Comparison of ENCODE assay signal across 8 mouse cellular contexts in genomic region chr15:98662567-98663545, GRCm38 (mm10). TPM values are rescaled to one million over a fixed set of nuclear protein-coding genes. Genes with fewer than 3 reads are reported as not detected.
DNase-seq lines count a peak whose midpoint lies in the region; ATAC-seq and TF ChIP-seq lines count a peak whose summit lies in the region.

TSS of gene Ddx23 (minus strand) at chr15:98662894.

- peak within 1 kb of the TSS; percentile 96 for H3K9ac ChIP-seq in heart, embryonic 12.5 days
- H3K9ac ChIP-seq in kidney, postnatal 0 days (ENCODE audit: low read depth, low read length): peak within 1 kb of the TSS; percentile 78
- H3K9ac ChIP-seq in liver, embryonic 11.5 days (ENCODE audit: low read depth, low read length): peak within 1 kb of the TSS; percentile 79
- H3K9ac ChIP-seq in stomach, embryonic 14.5 days (replicated peaks; ENCODE audit: low read depth, low read length): peak within 1 kb of the TSS; percentile 84

- DNase-seq in CD4-positive helper T cell, adult 2 months (ENCODE audit: low read depth, low spot score): peak; percentile 95
- DNase-seq in brain, embryonic 18.5 days (ENCODE audit: low read depth, low spot score): peak; percentile 94
- DNase-seq in kidney, postnatal 0 days (ENCODE audit: low spot score): peak; percentile 98
- DNase-seq in liver, embryonic 11.5 days (ENCODE audit: low spot score): peak; percentile 93
- peak; percentile 94 for DNase-seq in naive thymus-derived CD4-positive, alpha-beta T cell, adult 2 months (ENCODE audit: low read depth)

- WGBS in heart, embryonic 12.5 days: 5% methylated on average over 48 of the region's 48 CpGs
- WGBS in kidney, postnatal 0 days: 4% methylated on average over 47 of the region's 48 CpGs
- 4% methylated on average over 47 of the region's 48 CpGs for WGBS in liver, embryonic 11.5 days
- 4% methylated on average over 47 of the region's 48 CpGs for WGBS in stomach, embryonic 14.5 days

- H3K4me3 ChIP-seq in heart, embryonic 12.5 days: peak within 1 kb of the TSS; percentile 86
- H3K4me3 ChIP-seq in kidney, postnatal 0 days (replicated peaks; ENCODE audit: low read depth, low read length): peak within 1 kb of the TSS; percentile 57
- peak within 1 kb of the TSS; percentile 67 for H3K4me3 ChIP-seq in liver, embryonic 11.5 days (ENCODE audit: low read depth, low read length)
- peak within 1 kb of the TSS; percentile 83 for H3K4me3 ChIP-seq in stomach, embryonic 14.5 days (ENCODE audit: low read depth, low read length)

- H3K27ac ChIP-seq in heart, embryonic 12.5 days (ENCODE audit: poor library complexity, severe bottlenecking): peak within 1 kb of the TSS; percentile 84
- H3K27ac ChIP-seq in kidney, postnatal 0 days: peak within 1 kb of the TSS; percentile 80
- peak within 1 kb of the TSS; percentile 73 for H3K27ac ChIP-seq in liver, embryonic 11.5 days (ENCODE audit: low read depth, low read length)
- peak within 1 kb of the TSS; percentile 93 for H3K27ac ChIP-seq in stomach, embryonic 14.5 days (ENCODE audit: low read length)

- H3K27me3 ChIP-seq in heart, embryonic 12.5 days (replicated peaks): no peaks in the 10 kb centered on the region
- H3K27me3 ChIP-seq in kidney, postnatal 0 days (ENCODE audit: insufficient read depth, low read length): no peaks in the 10 kb centered on the region
- 0 out of 2 replicates have a peak, but pooled peaks cover 3% of the 10 kb centered on the region for H3K27me3 ChIP-seq in liver, embryonic 11.5 days (replicated peaks; ENCODE audit: control insufficient read depth, insufficient read depth, low read length)
- no peaks in the 10 kb centered on the region for H3K27me3 ChIP-seq in stomach, embryonic 14.5 days (ENCODE audit: control insufficient read depth, insufficient read depth, low read length)

- no peak; the same call in 1 of the 2 replicates for TF ChIP-seq CTCF in kidney, postnatal 0 days (IDR thresholded peaks at IDR 0.05; ENCODE audit: low read depth)

- H3K4me1 ChIP-seq in heart, embryonic 12.5 days (replicated peaks): peaks cover 8% of the 10 kb centered on the region; the same call in 1 of the 2 replicates
- no peaks in the 10 kb centered on the region for H3K4me1 ChIP-seq in kidney, postnatal 0 days (replicated peaks; ENCODE audit: insufficient read depth, low read length)
- no peaks in the 10 kb centered on the region; the same call in 1 of the 2 replicates for H3K4me1 ChIP-seq in liver, embryonic 11.5 days (replicated peaks; ENCODE audit: control insufficient read depth, insufficient read depth, low read length)
- H3K4me1 ChIP-seq in stomach, embryonic 14.5 days (ENCODE audit: control insufficient read depth, insufficient read depth, low read length): peaks cover 4% of the 10 kb centered on the region; the same call in 1 of the 2 replicates

- H3K36me3 ChIP-seq in heart, embryonic 12.5 days: peaks cover 26% of the 10 kb centered on the region
- peaks cover 9% of the 10 kb centered on the region for H3K36me3 ChIP-seq in kidney, postnatal 0 days (ENCODE audit: insufficient read depth, low read length)
- peaks cover 16% of the 10 kb centered on the region for H3K36me3 ChIP-seq in liver, embryonic 11.5 days (ENCODE audit: control insufficient read depth, insufficient read depth, low read length)
- H3K36me3 ChIP-seq in stomach, embryonic 14.5 days (ENCODE audit: control insufficient read depth, insufficient read depth, low read length): peaks cover 10% of the 10 kb centered on the region

- peak within 1 kb of the TSS; percentile 87 for H3K4me2 ChIP-seq in heart, embryonic 12.5 days
- H3K4me2 ChIP-seq in kidney, postnatal 0 days (ENCODE audit: low read length): peak within 1 kb of the TSS; percentile 60
- peak within 1 kb of the TSS; percentile 75 for H3K4me2 ChIP-seq in liver, embryonic 11.5 days
- H3K4me2 ChIP-seq in stomach, embryonic 14.5 days (replicated peaks; ENCODE audit: low read depth, low read length): peak within 1 kb of the TSS; percentile 61

- no peaks in the 10 kb centered on the region; the same call in 1 of the 2 replicates for H3K9me3 ChIP-seq in heart, embryonic 12.5 days (replicated peaks)
- no peaks in the 10 kb centered on the region for H3K9me3 ChIP-seq in kidney, postnatal 0 days (replicated peaks; ENCODE audit: low read length)
- H3K9me3 ChIP-seq in liver, embryonic 11.5 days (ENCODE audit: control insufficient read depth, low read length): no peaks in the 10 kb centered on the region
- H3K9me3 ChIP-seq in stomach, embryonic 14.5 days (ENCODE audit: control insufficient read depth, low read depth, low read length): no peaks in the 10 kb centered on the region

- ATAC-seq in erythroid progenitor cell, adult 5-6 weeks (replicated peaks; ENCODE audit: low FRiP score, poor library complexity, severe bottlenecking): peak; percentile 97
- peak; percentile 96 for ATAC-seq in heart, embryonic 12.5 days (ENCODE audit: insufficient number of reproducible peaks, low FRiP score)
- ATAC-seq in kidney, postnatal 0 days (replicated peaks; ENCODE audit: low FRiP score, low read depth): peak; percentile 93
- peak; percentile 95 for ATAC-seq in liver, embryonic 11.5 days (replicated peaks; ENCODE audit: low FRiP score)
- ATAC-seq in stomach, embryonic 14.5 days (ENCODE audit: insufficient number of reproducible peaks, insufficient read depth, low FRiP score, low read depth): peak; percentile 97

RNA-seq across cellular contexts. Expression of gene Ddx23, which starts in this region (rescaled TPM):
- 24.5 and 26.0 TPM in 2 replicates for total RNA-seq in erythroid progenitor cell, adult 5-6 weeks (2015; ENCODE audit: low replicate concordance)
- total RNA-seq in erythroid progenitor cell, adult 5-6 weeks (2017; ENCODE audit: low replicate concordance): 49.9 and 91.9 TPM in 2 replicates
- polyA plus RNA-seq in heart, embryonic 12.5 days (2016; fragmentation: Nextera tagmentation; extraction: Ambion mirVana): 15.0 and 16.4 TPM in 2 replicates
- 14.6 and 17.6 TPM in 2 replicates for polyA plus RNA-seq in kidney, postnatal 0 days (2015; fragmentation: Nextera tagmentation; extraction: Ambion mirVana)
- polyA plus RNA-seq in liver, embryonic 11.5 days (2014; fragmentation: Nextera tagmentation; extraction: Ambion mirVana): 18.8 and 19.4 TPM in 2 replicates
- 30.1 and 30.3 TPM in 2 replicates for polyA plus RNA-seq in stomach, embryonic 14.5 days (2014; fragmentation: Nextera tagmentation; extraction: Ambion mirVana)

Comparison
In these comparisons a context has a peak if more than half of its experiments do, and no peak if none do; other contexts are left out.
1. Peak in every context shown above with its lines: DNase-seq, ATAC-seq, H3K4me3 ChIP-seq and H3K27ac ChIP-seq.